Mouse (Mus musculus): ENCODE results near the gene Ahsg. TPM values are rescaled to one million over a fixed set of nuclear protein-coding genes. Genes with fewer than 3 reads are reported as not detected.

Gene Ahsg
- polyA plus RNA-seq, 1 experiment from 2014 or later: 79.0 TPM

- H3K4me1 ChIP-seq (replicated peaks; ENCODE audit: control insufficient read depth, insufficient read depth, low read length): no peaks in the 10 kb centered on the region
- H3K36me3 ChIP-seq (ENCODE audit: control insufficient read depth, insufficient read depth, low read length): no peaks in the 10 kb centered on the region
- DNase-seq (ENCODE audit: low spot score): no peak
- H3K4me3 ChIP-seq (ENCODE audit: low read depth, low read length): no peak overlapping the region
- no peak overlapping the region for H3K9ac ChIP-seq (ENCODE audit: low read depth, low read length)
- H3K27me3 ChIP-seq (replicated peaks; ENCODE audit: control insufficient read depth, insufficient read depth, low read length): no peaks in the 10 kb centered on the region
- WGBS: 59% methylated on average over 2 of the region's 2 CpGs
- no peak overlapping the region for H3K27ac ChIP-seq (ENCODE audit: low read depth, low read length)
- no peak overlapping the region for H3K4me2 ChIP-seq
- H3K9me3 ChIP-seq (ENCODE audit: control insufficient read depth, low read length): no peaks in the 10 kb centered on the region
- no peak for ATAC-seq (replicated peaks; ENCODE audit: low FRiP score)
Measured at GRCm38 (mm10) chr16:22896618-22897017, 5.5 kb downstream of the Ahsg start.

- 66% methylated on average over 5 of the region's 5 CpGs for WGBS
- Histone ChIP-seq H3K36me3 (ENCODE audit: control insufficient read depth, insufficient read depth, low read length) (no peaks in the 10 kb centered on the region), H3K4me3 (ENCODE audit: low read depth, low read length) (no peak overlapping the region), H3K27ac (ENCODE audit: low read depth, low read length) (no peak overlapping the region), H3K4me2 (no peak overlapping the region), H3K9me3 (ENCODE audit: control insufficient read depth, low read length) (no peaks in the 10 kb centered on the region), H3K4me1 (replicated peaks; ENCODE audit: control insufficient read depth, insufficient read depth, low read length) (no peaks in the 10 kb centered on the region), H3K27me3 (replicated peaks; ENCODE audit: control insufficient read depth, insufficient read depth, low read length) (no peaks in the 10 kb centered on the region), H3K9ac (ENCODE audit: low read depth, low read length) (no peak overlapping the region)
- ATAC-seq (replicated peaks; ENCODE audit: low FRiP score): no peak
- DNase-seq (ENCODE audit: low spot score): no peak
Measured at GRCm38 (mm10) chr16:22899346-22899745, 8.3 kb downstream of the Ahsg start.

GRCm38 (mm10) chr16:22899866-22900570 lies 8.9 kb downstream of the Ahsg start:
- Histone ChIP-seq H3K36me3 (ENCODE audit: control insufficient read depth, insufficient read depth, low read length) (no peaks in the 10 kb centered on the region), H3K27me3 (replicated peaks; ENCODE audit: control insufficient read depth, insufficient read depth, low read length) (no peaks in the 10 kb centered on the region), H3K9ac (ENCODE audit: low read depth, low read length) (no peak overlapping the region), H3K4me3 (ENCODE audit: low read depth, low read length) (no peak overlapping the region), H3K27ac (ENCODE audit: low read depth, low read length) (no peak overlapping the region), H3K4me1 (replicated peaks; ENCODE audit: control insufficient read depth, insufficient read depth, low read length) (no peaks in the 10 kb centered on the region), H3K9me3 (ENCODE audit: control insufficient read depth, low read length) (no peaks in the 10 kb centered on the region), H3K4me2 (no peak overlapping the region)
- 76% methylated on average over 10 of the region's 10 CpGs for WGBS
- no peak for DNase-seq (ENCODE audit: low spot score)
- ATAC-seq (replicated peaks; ENCODE audit: low FRiP score): no peak

GRCm38 (mm10) chr16:22901326-22901725 lies 10.2 kb downstream of the Ahsg start:
- Histone ChIP-seq H3K27me3 (replicated peaks; ENCODE audit: control insufficient read depth, insufficient read depth, low read length) (no peaks in the 10 kb centered on the region), H3K9ac (ENCODE audit: low read depth, low read length) (no peak overlapping the region), H3K4me1 (replicated peaks; ENCODE audit: control insufficient read depth, insufficient read depth, low read length) (no peaks in the 10 kb centered on the region), H3K9me3 (ENCODE audit: control insufficient read depth, low read length) (no peaks in the 10 kb centered on the region), H3K27ac (ENCODE audit: low read depth, low read length) (no peak overlapping the region), H3K4me2 (no peak overlapping the region), H3K36me3 (ENCODE audit: control insufficient read depth, insufficient read depth, low read length) (no peaks in the 10 kb centered on the region), H3K4me3 (ENCODE audit: low read depth, low read length) (no peak overlapping the region)
- DNase-seq (ENCODE audit: low spot score) (no peak), ATAC-seq (replicated peaks; ENCODE audit: low FRiP score) (no peak)
- 62% methylated on average over 3 of the region's 3 CpGs for WGBS

GRCm38 (mm10) chr16:22909290-22909689 lies 18.2 kb downstream of the Ahsg start:
- DNase-seq (ENCODE audit: low spot score) (no peak), ATAC-seq (replicated peaks; ENCODE audit: low FRiP score) (no peak)
- no peak overlapping the region for H3K4me2 ChIP-seq
- H3K27ac ChIP-seq (ENCODE audit: low read depth, low read length): no peak overlapping the region
- H3K36me3 ChIP-seq (ENCODE audit: control insufficient read depth, insufficient read depth, low read length): no peaks in the 10 kb centered on the region
- H3K9me3 ChIP-seq (ENCODE audit: control insufficient read depth, low read length): no peaks in the 10 kb centered on the region
- H3K9ac ChIP-seq (ENCODE audit: low read depth, low read length): no peak overlapping the region
- 79% methylated on average over 6 of the region's 6 CpGs for WGBS
- H3K4me3 ChIP-seq (ENCODE audit: low read depth, low read length): no peak overlapping the region
- H3K4me1 ChIP-seq (replicated peaks; ENCODE audit: control insufficient read depth, insufficient read depth, low read length): no peaks in the 10 kb centered on the region
- no peaks in the 10 kb centered on the region for H3K27me3 ChIP-seq (replicated peaks; ENCODE audit: control insufficient read depth, insufficient read depth, low read length)

GRCm38 (mm10) chr16:22911986-22912385 lies 20.9 kb downstream of the Ahsg start:
- H3K27me3 ChIP-seq (replicated peaks; ENCODE audit: control insufficient read depth, insufficient read depth, low read length): no peaks in the 10 kb centered on the region
- ATAC-seq (replicated peaks; ENCODE audit: low FRiP score) (no peak), DNase-seq (ENCODE audit: low spot score) (no peak)
- no peaks in the 10 kb centered on the region for H3K9me3 ChIP-seq (ENCODE audit: control insufficient read depth, low read length)
- 81% methylated on average over 3 of the region's 3 CpGs for WGBS
- no peak overlapping the region for H3K4me3 ChIP-seq (ENCODE audit: low read depth, low read length)
- no peak overlapping the region for H3K4me2 ChIP-seq
- no peak overlapping the region for H3K9ac ChIP-seq (ENCODE audit: low read depth, low read length)
- H3K36me3 ChIP-seq (ENCODE audit: control insufficient read depth, insufficient read depth, low read length): no peaks in the 10 kb centered on the region
- H3K4me1 ChIP-seq (replicated peaks; ENCODE audit: control insufficient read depth, insufficient read depth, low read length): no peaks in the 10 kb centered on the region
- no peak overlapping the region for H3K27ac ChIP-seq (ENCODE audit: low read depth, low read length)

GRCm38 (mm10) chr16:22912886-22913285 lies 21.8 kb downstream of the Ahsg start:
- no peaks in the 10 kb centered on the region for H3K36me3 ChIP-seq (ENCODE audit: control insufficient read depth, insufficient read depth, low read length)
- no peak overlapping the region for H3K9ac ChIP-seq (ENCODE audit: low read depth, low read length)
- 79% methylated on average over 6 of the region's 6 CpGs for WGBS
- no peaks in the 10 kb centered on the region for H3K9me3 ChIP-seq (ENCODE audit: control insufficient read depth, low read length)
- no peaks in the 10 kb centered on the region for H3K4me1 ChIP-seq (replicated peaks; ENCODE audit: control insufficient read depth, insufficient read depth, low read length)
- no peak overlapping the region for H3K27ac ChIP-seq (ENCODE audit: low read depth, low read length)
- DNase-seq (ENCODE audit: low spot score): no peak
- H3K27me3 ChIP-seq (replicated peaks; ENCODE audit: control insufficient read depth, insufficient read depth, low read length): no peaks in the 10 kb centered on the region
- H3K4me3 ChIP-seq (ENCODE audit: low read depth, low read length): no peak overlapping the region
- no peak overlapping the region for H3K4me2 ChIP-seq
- ATAC-seq (replicated peaks; ENCODE audit: low FRiP score): no peak

GRCm38 (mm10) chr16:22914276-22914675 lies 23.2 kb downstream of the Ahsg start:
- Histone ChIP-seq H3K9ac (ENCODE audit: low read depth, low read length) (no peak overlapping the region), H3K4me1 (replicated peaks; ENCODE audit: control insufficient read depth, insufficient read depth, low read length) (no peaks in the 10 kb centered on the region), H3K9me3 (ENCODE audit: control insufficient read depth, low read length) (no peaks in the 10 kb centered on the region), H3K4me3 (ENCODE audit: low read depth, low read length) (no peak overlapping the region), H3K27ac (ENCODE audit: low read depth, low read length) (no peak overlapping the region), H3K36me3 (ENCODE audit: control insufficient read depth, insufficient read depth, low read length) (no peaks in the 10 kb centered on the region), H3K27me3 (replicated peaks; ENCODE audit: control insufficient read depth, insufficient read depth, low read length) (no peaks in the 10 kb centered on the region), H3K4me2 (no peak overlapping the region)
- DNase-seq (ENCODE audit: low spot score) (no peak), ATAC-seq (replicated peaks; ENCODE audit: low FRiP score) (no peak)

- no peak within 1 kb of the TSS for H3K4me2 ChIP-seq
- 78% methylated on average over 5 of the region's 5 CpGs for WGBS
- H3K27me3 ChIP-seq (replicated peaks; ENCODE audit: control insufficient read depth, insufficient read depth, low read length): no peaks in the 10 kb centered on the region
- H3K9me3 ChIP-seq (ENCODE audit: control insufficient read depth, low read length): no peaks in the 10 kb centered on the region
- H3K36me3 ChIP-seq (ENCODE audit: control insufficient read depth, insufficient read depth, low read length): no peaks in the 10 kb centered on the region
- H3K9ac ChIP-seq (ENCODE audit: low read depth, low read length): no peak within 1 kb of the TSS
- ATAC-seq (replicated peaks; ENCODE audit: low FRiP score): no peak
- no peak within 1 kb of the TSS for H3K4me3 ChIP-seq (ENCODE audit: low read depth, low read length)
- no peak for DNase-seq (ENCODE audit: low spot score)
- no peaks in the 10 kb centered on the region for H3K4me1 ChIP-seq (replicated peaks; ENCODE audit: control insufficient read depth, insufficient read depth, low read length)
- no peak within 1 kb of the TSS for H3K27ac ChIP-seq (ENCODE audit: low read depth, low read length)
Measured at GRCm38 (mm10) chr16:22918034-22918433, 27.0 kb downstream of the Ahsg start, which contains the start of gene Fetub. TSS of gene Fetub (plus strand) at chr16:22918334.
